Mouse (Mus musculus): Measurements from ENCODE around the gene Gabbr2. TPM values are rescaled to one million over a fixed set of nuclear protein-coding genes. Genes with fewer than 3 reads are reported as not detected.

Gene Gabbr2
- polyA plus RNA-seq, 1 experiment from 2014 or later = 0.54 TPM

- Histone ChIP-seq H3K9ac (ENCODE audit: low read depth, low read length) (no peak overlapping the region), H3K27me3 (ENCODE audit: control insufficient read depth, insufficient read depth, low read length) (no peaks in the 10 kb centered on the region), H3K36me3 (ENCODE audit: control insufficient read depth, insufficient read depth, low read length) (no peaks in the 10 kb centered on the region), H3K4me3 (ENCODE audit: low read depth, low read length) (no peak overlapping the region), H3K9me3 (ENCODE audit: control insufficient read depth, low read length) (no peaks in the 10 kb centered on the region), H3K27ac (ENCODE audit: low read depth, low read length) (no peak overlapping the region), H3K4me1 (replicated peaks; ENCODE audit: control insufficient read depth, insufficient read depth, low read length) (no peaks in the 10 kb centered on the region), H3K4me2 (replicated peaks; ENCODE audit: low read depth, low read length) (no peak overlapping the region)
- 19% methylated on average over 14 of the region's 14 CpGs for WGBS
- no peak for ATAC-seq (ENCODE audit: low FRiP score)
- no peak for DNase-seq (ENCODE audit: low spot score)
Measured at GRCm38 (mm10) chr4:46774652-46775051, 217.0 kb downstream of the Gabbr2 start.

- H3K27ac ChIP-seq (ENCODE audit: low read depth, low read length) = no peak overlapping the region
- H3K36me3 ChIP-seq (ENCODE audit: control insufficient read depth, insufficient read depth, low read length) = no peaks in the 10 kb centered on the region
- H3K9me3 ChIP-seq (ENCODE audit: control insufficient read depth, low read length) = no peaks in the 10 kb centered on the region
- no peaks in the 10 kb centered on the region for H3K4me1 ChIP-seq (replicated peaks; ENCODE audit: control insufficient read depth, insufficient read depth, low read length)
- no peaks in the 10 kb centered on the region for H3K27me3 ChIP-seq (ENCODE audit: control insufficient read depth, insufficient read depth, low read length)
- DNase-seq (ENCODE audit: low spot score) (no peak), ATAC-seq (ENCODE audit: low FRiP score) (no peak)
- no peak overlapping the region for H3K9ac ChIP-seq (ENCODE audit: low read depth, low read length)
- H3K4me2 ChIP-seq (replicated peaks; ENCODE audit: low read depth, low read length) = no peak overlapping the region
- H3K4me3 ChIP-seq (ENCODE audit: low read depth, low read length) = no peak overlapping the region
- WGBS = 87% methylated on average over 3 of the region's 3 CpGs
Measured at GRCm38 (mm10) chr4:46773243-46773642, 218.4 kb downstream of the Gabbr2 start.

DNA sequence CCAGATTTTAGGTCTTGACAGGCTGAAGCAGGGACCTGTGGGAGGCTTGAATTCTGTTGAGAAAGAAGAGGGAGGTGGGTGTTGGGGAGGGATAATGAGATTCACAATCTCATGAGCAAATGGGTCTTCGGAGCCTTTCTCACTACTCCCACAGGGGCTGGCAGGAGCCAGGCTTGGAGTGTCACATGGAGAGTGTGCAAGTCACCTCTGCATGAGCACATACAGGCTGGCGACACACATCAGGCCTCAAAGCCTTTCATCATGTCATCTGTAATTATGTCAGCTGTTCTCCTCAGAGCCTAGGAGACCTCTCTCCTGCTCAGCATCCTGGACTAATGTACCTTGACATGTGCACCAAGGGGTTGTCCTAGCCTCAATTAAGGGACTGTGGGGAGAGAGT, 219.1 kb downstream of the Gabbr2 start:
- ATAC-seq (ENCODE audit: low FRiP score) = no peak
- H3K9ac ChIP-seq (ENCODE audit: low read depth, low read length) = no peak overlapping the region
- no peak for DNase-seq (ENCODE audit: low spot score)
- no peaks in the 10 kb centered on the region for H3K4me1 ChIP-seq (replicated peaks; ENCODE audit: control insufficient read depth, insufficient read depth, low read length)
- H3K9me3 ChIP-seq (ENCODE audit: control insufficient read depth, low read length) = no peaks in the 10 kb centered on the region
- H3K27me3 ChIP-seq (ENCODE audit: control insufficient read depth, insufficient read depth, low read length) = no peaks in the 10 kb centered on the region
- no peak overlapping the region for H3K4me3 ChIP-seq (ENCODE audit: low read depth, low read length)
- 73% methylated on average over 2 of the region's 2 CpGs for WGBS
- H3K36me3 ChIP-seq (ENCODE audit: control insufficient read depth, insufficient read depth, low read length) = no peaks in the 10 kb centered on the region
- no peak overlapping the region for H3K4me2 ChIP-seq (replicated peaks; ENCODE audit: low read depth, low read length)
- H3K27ac ChIP-seq (ENCODE audit: low read depth, low read length) = no peak overlapping the region

GRCm38 (mm10) chr4:46771116-46771515, 220.6 kb downstream of the Gabbr2 start:
- Histone ChIP-seq H3K36me3 (ENCODE audit: control insufficient read depth, insufficient read depth, low read length) (no peaks in the 10 kb centered on the region), H3K4me1 (replicated peaks; ENCODE audit: control insufficient read depth, insufficient read depth, low read length) (no peaks in the 10 kb centered on the region), H3K27me3 (ENCODE audit: control insufficient read depth, insufficient read depth, low read length) (no peaks in the 10 kb centered on the region), H3K4me3 (ENCODE audit: low read depth, low read length) (no peak overlapping the region), H3K9ac (ENCODE audit: low read depth, low read length) (no peak overlapping the region), H3K27ac (ENCODE audit: low read depth, low read length) (no peak overlapping the region), H3K4me2 (replicated peaks; ENCODE audit: low read depth, low read length) (no peak overlapping the region), H3K9me3 (ENCODE audit: control insufficient read depth, low read length) (no peaks in the 10 kb centered on the region)
- DNase-seq (ENCODE audit: low spot score) = no peak
- ATAC-seq (ENCODE audit: low FRiP score) = no peak
- WGBS = 81% methylated on average over 12 of the region's 12 CpGs

GRCm38 (mm10) chr4:46770635-46771034, 221.0 kb downstream of the Gabbr2 start:
- ATAC-seq (ENCODE audit: low FRiP score) = no peak
- no peak for DNase-seq (ENCODE audit: low spot score)
- no peak overlapping the region for H3K27ac ChIP-seq (ENCODE audit: low read depth, low read length)
- H3K4me3 ChIP-seq (ENCODE audit: low read depth, low read length) = no peak overlapping the region
- no peak overlapping the region for H3K4me2 ChIP-seq (replicated peaks; ENCODE audit: low read depth, low read length)
- no peaks in the 10 kb centered on the region for H3K36me3 ChIP-seq (ENCODE audit: control insufficient read depth, insufficient read depth, low read length)
- no peaks in the 10 kb centered on the region for H3K27me3 ChIP-seq (ENCODE audit: control insufficient read depth, insufficient read depth, low read length)
- H3K9ac ChIP-seq (ENCODE audit: low read depth, low read length) = no peak overlapping the region
- 82% methylated on average over 2 of the region's 2 CpGs for WGBS
- H3K4me1 ChIP-seq (replicated peaks; ENCODE audit: control insufficient read depth, insufficient read depth, low read length) = no peaks in the 10 kb centered on the region
- H3K9me3 ChIP-seq (ENCODE audit: control insufficient read depth, low read length) = no peaks in the 10 kb centered on the region

DNA sequence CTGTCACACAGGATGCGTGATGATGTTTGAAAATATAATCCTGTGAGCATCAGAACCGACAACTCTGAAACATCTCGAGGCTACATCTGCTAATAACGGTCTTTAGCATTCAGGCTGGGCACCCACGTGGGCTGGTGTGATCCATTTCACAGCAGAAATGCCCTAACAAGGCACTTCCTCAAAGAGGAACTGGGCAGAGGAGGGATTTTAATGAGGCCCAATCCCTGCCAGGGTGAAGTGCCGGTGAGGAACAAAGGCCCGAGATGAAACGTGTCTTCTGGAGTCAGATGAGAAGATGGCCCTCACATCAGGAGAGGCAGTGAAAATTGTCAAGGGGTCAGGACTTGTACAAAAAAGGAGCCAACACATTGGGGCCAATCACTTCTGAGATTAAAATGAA, 221.6 kb downstream of the Gabbr2 start:
- Histone ChIP-seq H3K27ac (ENCODE audit: low read depth, low read length) (no peak overlapping the region), H3K36me3 (ENCODE audit: control insufficient read depth, insufficient read depth, low read length) (no peaks in the 10 kb centered on the region), H3K4me2 (replicated peaks; ENCODE audit: low read depth, low read length) (no peak overlapping the region), H3K4me1 (replicated peaks; ENCODE audit: control insufficient read depth, insufficient read depth, low read length) (no peaks in the 10 kb centered on the region), H3K9ac (ENCODE audit: low read depth, low read length) (no peak overlapping the region), H3K4me3 (ENCODE audit: low read depth, low read length) (no peak overlapping the region), H3K27me3 (ENCODE audit: control insufficient read depth, insufficient read depth, low read length) (no peaks in the 10 kb centered on the region), H3K9me3 (ENCODE audit: control insufficient read depth, low read length) (no peaks in the 10 kb centered on the region)
- no peak for DNase-seq (ENCODE audit: low spot score)
- 91% methylated on average over 8 of the region's 8 CpGs for WGBS
- no peak for ATAC-seq (ENCODE audit: low FRiP score)

DNA sequence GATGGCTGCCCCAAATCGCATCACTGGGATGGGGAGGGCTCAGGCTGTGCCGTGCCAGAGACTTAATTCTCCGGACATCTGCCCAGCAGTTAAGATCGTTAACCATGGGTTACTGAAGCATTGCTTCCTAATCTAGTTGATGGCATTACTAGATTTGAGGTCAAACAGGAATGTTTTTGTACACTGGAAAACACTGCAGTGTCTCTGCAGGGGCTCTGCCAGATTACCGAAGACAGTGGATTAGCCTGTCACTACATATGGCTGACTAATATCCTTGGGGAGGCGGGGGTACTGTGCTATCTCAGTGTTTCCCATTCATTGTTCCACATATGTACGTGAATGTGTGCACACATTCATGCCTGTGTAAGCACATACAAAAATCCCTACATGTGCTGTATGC, 225.3 kb downstream of the Gabbr2 start:
- Histone ChIP-seq H3K4me1 (replicated peaks; ENCODE audit: control insufficient read depth, insufficient read depth, low read length) (no peaks in the 10 kb centered on the region), H3K27me3 (ENCODE audit: control insufficient read depth, insufficient read depth, low read length) (no peaks in the 10 kb centered on the region), H3K9me3 (ENCODE audit: control insufficient read depth, low read length) (no peaks in the 10 kb centered on the region), H3K9ac (ENCODE audit: low read depth, low read length) (no peak overlapping the region), H3K4me2 (replicated peaks; ENCODE audit: low read depth, low read length) (no peak overlapping the region), H3K36me3 (ENCODE audit: control insufficient read depth, insufficient read depth, low read length) (no peaks in the 10 kb centered on the region), H3K4me3 (ENCODE audit: low read depth, low read length) (no peak overlapping the region), H3K27ac (ENCODE audit: low read depth, low read length) (no peak overlapping the region)
- DNase-seq (ENCODE audit: low spot score) (no peak), ATAC-seq (ENCODE audit: low FRiP score) (no peak)
- 79% methylated on average over 7 of the region's 7 CpGs for WGBS

- WGBS = 94% methylated on average over 1 of the region's 1 CpGs
- H3K27me3 ChIP-seq (ENCODE audit: control insufficient read depth, insufficient read depth, low read length) = no peaks in the 10 kb centered on the region
- H3K36me3 ChIP-seq (ENCODE audit: control insufficient read depth, insufficient read depth, low read length) = no peaks in the 10 kb centered on the region
- ATAC-seq (ENCODE audit: low FRiP score) (no peak), DNase-seq (ENCODE audit: low spot score) (no peak)
- no peaks in the 10 kb centered on the region for H3K4me1 ChIP-seq (replicated peaks; ENCODE audit: control insufficient read depth, insufficient read depth, low read length)
- H3K4me2 ChIP-seq (replicated peaks; ENCODE audit: low read depth, low read length) = no peak overlapping the region
- no peak overlapping the region for H3K27ac ChIP-seq (ENCODE audit: low read depth, low read length)
- no peak overlapping the region for H3K9ac ChIP-seq (ENCODE audit: low read depth, low read length)
- no peaks in the 10 kb centered on the region for H3K9me3 ChIP-seq (ENCODE audit: control insufficient read depth, low read length)
- no peak overlapping the region for H3K4me3 ChIP-seq (ENCODE audit: low read depth, low read length)
Measured at GRCm38 (mm10) chr4:46759838-46760237, 231.8 kb downstream of the Gabbr2 start.

DNA sequence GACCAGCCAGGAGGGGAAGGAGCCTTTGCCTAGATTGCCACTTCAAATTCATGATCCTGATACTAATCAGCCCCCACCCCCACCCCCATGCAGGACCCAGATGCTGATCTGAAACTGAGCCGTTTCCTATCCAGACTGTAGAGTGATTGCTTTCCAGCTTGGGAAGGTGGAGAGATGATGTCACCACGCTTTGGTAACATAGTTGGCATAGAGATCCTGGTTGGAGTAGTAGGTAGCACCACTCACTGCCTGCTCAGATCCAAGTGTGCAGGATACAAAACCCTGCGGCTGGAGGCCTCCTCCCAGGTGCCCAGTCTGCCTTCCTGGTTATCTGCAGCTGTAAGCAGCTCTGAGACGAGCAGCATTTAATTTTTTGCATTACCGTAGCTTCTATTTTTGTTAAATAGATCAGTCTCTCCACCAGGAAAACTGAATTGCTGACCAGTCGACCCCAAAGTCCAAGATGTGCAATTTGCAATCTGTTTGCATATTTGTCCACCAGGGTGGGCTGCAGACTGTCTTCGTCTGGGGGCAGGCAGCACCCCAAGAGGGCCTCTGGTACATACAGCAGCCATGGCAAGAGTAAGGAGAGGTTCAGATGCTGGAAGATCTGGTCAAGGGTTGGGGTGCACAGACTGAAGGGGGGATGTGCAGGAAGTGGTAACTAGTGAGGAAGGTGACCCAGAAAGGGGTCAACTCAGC, 233.2 kb downstream of the Gabbr2 start:
- Histone ChIP-seq H3K4me2 (replicated peaks; ENCODE audit: low read depth, low read length) (no peak overlapping the region), H3K4me3 (ENCODE audit: low read depth, low read length) (no peak overlapping the region), H3K36me3 (ENCODE audit: control insufficient read depth, insufficient read depth, low read length) (no peaks in the 10 kb centered on the region), H3K4me1 (replicated peaks; ENCODE audit: control insufficient read depth, insufficient read depth, low read length) (no peaks in the 10 kb centered on the region), H3K27me3 (ENCODE audit: control insufficient read depth, insufficient read depth, low read length) (no peaks in the 10 kb centered on the region), H3K27ac (ENCODE audit: low read depth, low read length) (no peak overlapping the region), H3K9ac (ENCODE audit: low read depth, low read length) (no peak overlapping the region), H3K9me3 (ENCODE audit: control insufficient read depth, low read length) (no peaks in the 10 kb centered on the region)
- 77% methylated on average over 7 of the region's 7 CpGs for WGBS
- DNase-seq (ENCODE audit: low spot score) = no peak
- ATAC-seq (ENCODE audit: low FRiP score) = no peak

Data from hindbrain, embryonic 11.5 days (tissue).